Mouse (Mus musculus) thymus, postnatal 36 days (tissue): ENCODE results near the gene Fzd10.

Experiments
- DNase-seq, 2 experiments: peaks; one replicate each; pipeline ENCODE4 v3.0.0; 2022; ENCODE audit warnings: mixed read lengths in 2 of 2

The Fzd10 gene

GRCm38 (mm10) chr5:128603693-128604092 lies 3.0 kb downstream of the Fzd10 start:
- DNase-seq: no peak

DNA sequence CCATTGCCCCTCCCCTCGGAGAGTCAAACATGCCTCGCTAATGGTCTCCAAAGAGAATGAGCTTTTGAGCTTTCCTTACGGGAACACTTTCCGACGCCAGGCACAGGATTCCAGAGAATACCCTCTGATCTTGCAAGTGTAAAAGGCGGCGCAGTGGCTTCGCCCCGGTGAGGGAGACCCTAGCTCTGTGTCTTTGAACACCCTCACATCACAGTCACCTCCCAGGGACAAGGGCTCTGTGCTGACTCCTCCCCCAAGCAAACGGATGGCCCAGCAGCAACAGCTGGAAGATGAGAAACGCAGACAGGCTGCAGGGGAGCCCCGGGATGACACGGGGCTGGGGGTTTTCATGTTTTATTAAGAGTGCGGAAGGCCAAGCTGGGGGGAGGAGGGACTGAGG lies 6.0 kb downstream of the Fzd10 start:
- DNase-seq: no peak

DNA sequence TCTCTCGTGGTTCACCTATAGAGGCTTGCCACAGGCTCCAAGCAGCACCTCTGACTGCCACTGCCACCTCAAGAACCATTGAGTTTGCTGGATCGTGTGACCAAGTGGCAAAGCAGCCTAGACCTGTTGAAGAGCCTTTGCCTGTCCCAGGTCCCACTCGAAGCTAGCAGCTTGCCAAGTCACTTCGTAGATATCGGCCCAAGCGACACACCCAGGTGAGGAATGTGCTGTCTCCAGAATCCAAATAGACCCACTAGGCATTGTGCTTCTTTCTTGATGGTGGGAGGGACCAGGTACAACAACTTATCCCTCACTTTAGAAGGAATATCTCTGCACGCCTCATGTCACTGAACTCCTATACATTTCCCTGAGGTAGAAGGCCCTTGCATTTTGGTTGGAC lies 8.4 kb downstream of the Fzd10 start:
- no peak for DNase-seq

DNA sequence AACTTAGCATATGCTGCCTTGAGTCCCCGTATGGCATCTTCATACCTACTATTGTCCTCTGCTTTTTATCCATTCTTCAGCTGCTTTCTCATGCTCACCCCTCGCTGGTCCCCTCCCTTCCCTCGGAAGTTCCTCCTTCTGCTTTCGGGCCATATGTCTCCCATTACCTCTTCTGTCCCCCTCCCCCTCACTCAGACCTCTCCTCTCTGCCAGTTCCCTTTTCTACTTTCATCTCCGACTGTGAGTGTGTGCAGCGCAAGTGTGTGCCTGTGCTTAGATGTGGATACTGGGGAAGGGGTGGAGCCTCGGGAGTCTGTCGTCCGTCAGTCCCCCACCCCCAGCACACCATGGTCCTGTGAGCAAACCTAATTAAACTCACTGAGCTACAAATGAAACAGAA lies 17.0 kb downstream of the Fzd10 start:
- no peak for DNase-seq

GRCm38 (mm10) chr5:128619987-128620386 lies 19.3 kb downstream of the Fzd10 start:
- no peak for DNase-seq

- DNase-seq: no peak
Measured at GRCm38 (mm10) chr5:128620408-128620807, 19.8 kb downstream of the Fzd10 start.

DNA sequence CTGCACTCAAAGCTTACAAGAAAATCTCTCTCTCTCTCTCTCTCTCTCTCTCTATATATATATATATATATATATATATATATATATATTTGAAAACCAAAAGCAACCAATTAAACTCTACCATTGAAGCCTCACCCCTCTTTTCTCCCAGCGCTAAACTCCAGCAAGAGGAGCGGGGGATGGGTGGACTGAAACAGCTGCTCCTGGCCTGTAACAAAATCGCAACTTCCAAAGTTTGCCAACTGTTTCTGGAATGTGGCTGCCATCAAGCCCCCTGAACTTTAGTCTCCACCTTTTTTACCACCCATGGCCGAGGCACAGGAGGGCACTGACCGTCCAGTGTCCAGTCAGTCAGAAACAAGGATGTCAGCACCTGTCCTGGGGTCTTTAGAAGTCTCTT lies 27.1 kb downstream of the Fzd10 start:
- DNase-seq: no peak

DNA sequence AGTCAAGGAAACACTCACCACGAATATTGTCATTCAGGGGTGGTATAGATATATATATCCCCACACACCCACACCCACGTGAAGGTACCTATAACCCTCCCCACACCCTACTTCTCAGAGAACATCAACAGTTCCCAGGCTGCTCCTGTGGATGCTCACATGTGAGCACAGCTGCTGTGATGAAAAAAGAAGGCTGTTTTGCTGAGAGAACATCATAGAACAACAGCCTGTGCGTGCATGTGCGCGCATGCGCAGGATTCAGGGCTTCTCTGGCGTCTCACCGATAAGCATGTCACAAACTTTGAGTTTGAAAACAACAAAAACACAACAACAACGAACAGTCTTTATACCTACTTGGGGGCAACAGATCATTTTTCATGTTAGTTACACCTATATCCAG lies 36.0 kb downstream of the Fzd10 start:
- DNase-seq: peak; percentile 29 to 61

DNA sequence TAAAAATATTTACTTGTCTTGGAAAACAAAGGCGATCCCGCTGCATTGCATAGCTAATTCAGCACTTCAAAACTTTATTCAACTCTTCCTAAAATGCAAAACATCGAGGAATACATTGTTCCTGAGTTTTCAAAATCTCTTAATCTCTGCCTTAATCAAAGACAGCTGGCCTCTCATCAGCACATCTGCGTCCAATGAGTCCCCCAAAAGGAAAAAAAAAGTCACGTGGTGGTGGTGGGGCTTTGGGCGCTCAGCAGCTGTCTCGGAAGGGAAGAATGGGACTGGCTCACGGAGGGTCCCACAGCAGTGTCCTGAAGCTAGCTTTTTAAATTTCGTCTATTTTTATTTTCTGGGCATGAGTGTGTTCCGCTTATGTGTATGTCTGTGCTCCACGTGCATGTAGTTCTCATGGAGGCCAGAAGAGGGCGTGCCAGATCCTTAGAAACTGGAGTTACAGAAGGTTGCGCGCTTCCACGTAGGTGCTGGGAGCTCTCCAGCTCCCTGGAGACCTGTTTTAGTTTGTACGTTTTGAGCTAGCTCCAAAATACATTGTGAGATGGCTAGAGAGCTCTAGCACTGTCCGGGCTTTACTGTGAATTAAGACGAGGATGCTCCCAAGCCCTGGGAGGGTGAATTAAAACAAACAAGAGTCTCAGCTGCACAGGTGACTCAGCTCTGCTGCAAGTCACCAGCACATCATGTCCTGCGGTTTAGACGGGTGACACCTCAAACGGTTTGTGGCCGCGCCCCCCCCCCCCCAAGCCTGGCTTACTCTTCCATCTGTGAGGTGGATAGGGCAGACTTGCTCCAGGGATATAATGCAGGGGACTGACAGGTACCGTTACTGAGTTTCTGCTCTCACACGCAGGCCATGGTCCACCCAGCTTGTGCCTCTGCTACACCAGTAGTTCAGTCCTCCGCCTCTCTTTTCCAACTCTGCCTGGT lies 36.7 kb downstream of the Fzd10 start:
- peak; percentile 27 to 50 for DNase-seq

- peak; percentile 34 to 46 for DNase-seq
Measured at GRCm38 (mm10) chr5:128638716-128639115, 38.1 kb downstream of the Fzd10 start.

GRCm38 (mm10) chr5:128643065-128643464 lies 42.4 kb downstream of the Fzd10 start:
- DNase-seq: no peak

- no peak for DNase-seq
Measured at GRCm38 (mm10) chr5:128645720-128646119, 45.1 kb downstream of the Fzd10 start.

DNA sequence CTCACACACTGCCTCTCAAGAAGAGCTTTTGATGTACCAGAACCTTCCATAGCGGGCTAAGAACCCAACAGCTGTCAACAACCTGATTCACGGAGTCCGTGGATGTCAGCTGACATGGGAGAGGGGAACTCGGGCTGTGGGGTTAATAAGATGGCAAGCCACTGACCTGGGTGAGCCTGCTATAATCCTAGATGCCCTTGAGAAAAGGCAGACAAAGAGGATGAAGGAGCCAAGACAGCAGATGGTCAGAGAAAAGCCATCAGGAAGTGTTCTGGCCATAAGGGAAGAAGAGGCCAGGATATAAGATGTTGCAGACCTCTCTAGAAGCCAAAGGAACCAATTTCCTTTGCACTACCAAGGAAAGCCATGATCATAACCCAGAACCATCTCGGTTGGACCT lies 45.6 kb downstream of the Fzd10 start:
- no peak for DNase-seq

GRCm38 (mm10) chr5:128647221-128647730 lies 46.6 kb downstream of the Fzd10 start:
- no peak for DNase-seq

GRCm38 (mm10) chr5:128649336-128649897 lies 48.8 kb downstream of the Fzd10 start:
- DNase-seq: no peak
